Comparison of ENCODE assay signal across 9 mouse cellular contexts in genomic region chr7:116531311-116531710, GRCm38 (mm10). TPM values are rescaled to one million over a fixed set of nuclear protein-coding genes. Genes with fewer than 3 reads are reported as not detected.
DNase-seq lines count a peak whose midpoint lies in the region; ATAC-seq lines count a peak whose summit lies in the region.
"Had no signal": no experiment of that assay in that cellular context is flagged by ENCODE, and none has a peak within 500 bp of the region (broad histone marks: within the 10 kb centered on the region; RNA-seq: fewer than 3 reads in every experiment).

No protein-coding gene starts in this region.

- no peaks in the 10 kb centered on the region for H3K27me3 ChIP-seq in embryonic facial prominence, embryonic 11.5 days (ENCODE audit: control insufficient read depth, insufficient read depth, low read length)
- H3K27me3 ChIP-seq in hindbrain, embryonic 12.5 days = no peaks in the 10 kb centered on the region
- H3K27me3 ChIP-seq in midbrain, embryonic 16.5 days (ENCODE audit: control insufficient read depth, insufficient read depth, low read depth, low read length) = no peaks in the 10 kb centered on the region
- H3K27me3 ChIP-seq: limb, embryonic 15.5 days had no signal

- H3K36me3 ChIP-seq in embryonic facial prominence, embryonic 11.5 days (replicated peaks; ENCODE audit: control insufficient read depth, insufficient read depth, low read depth, low read length) = no peaks in the 10 kb centered on the region
- peaks cover 37% of the 10 kb centered on the region for H3K36me3 ChIP-seq in hindbrain, embryonic 12.5 days
- peaks cover 19% of the 10 kb centered on the region for H3K36me3 ChIP-seq in midbrain, embryonic 16.5 days (ENCODE audit: control insufficient read depth, insufficient read depth, low read length)

- intact Hi-C loops in left cerebral cortex, postnatal 25 days (cut with DNase I) = loop anchor here (1.0 to 5.0 kb wide), 2 partner anchors 77 to 1571 kb away; no protein-coding TSS in a partner anchor

- no peak overlapping the region for H3K4me3 ChIP-seq in embryonic facial prominence, embryonic 11.5 days (ENCODE audit: low read depth, low read length)
- no peak overlapping the region for H3K4me3 ChIP-seq in hindbrain, embryonic 12.5 days
- H3K4me3 ChIP-seq in midbrain, embryonic 16.5 days (ENCODE audit: low read depth, low read length) = no peak overlapping the region
- H3K4me3 ChIP-seq: limb, embryonic 15.5 days had no signal

- ATAC-seq in embryonic facial prominence, embryonic 11.5 days (replicated peaks; ENCODE audit: insufficient number of reproducible peaks, low FRiP score, low TSS enrichment, low read depth) = 0 out of 2 replicates have a peak, but pooled peaks have one; percentile 62
- 0 out of 2 replicates have a peak, but pooled peaks have one; percentile 35 for ATAC-seq in hindbrain, embryonic 12.5 days (ENCODE audit: low FRiP score)
- 0 out of 2 replicates have a peak, but pooled peaks have one; percentile 72 for ATAC-seq in midbrain, embryonic 16.5 days

- H3K27ac ChIP-seq in embryonic facial prominence, embryonic 11.5 days (replicated peaks; ENCODE audit: low read depth, low read length) = no peak overlapping the region
- H3K27ac ChIP-seq in hindbrain, embryonic 12.5 days = no peak overlapping the region
- H3K27ac ChIP-seq in midbrain, embryonic 16.5 days (ENCODE audit: low read length) = no peak overlapping the region
- H3K27ac ChIP-seq: limb, embryonic 15.5 days had no signal

- no peaks in the 10 kb centered on the region for H3K9me3 ChIP-seq in embryonic facial prominence, embryonic 11.5 days (replicated peaks; ENCODE audit: control insufficient read depth, low read length)
- H3K9me3 ChIP-seq in hindbrain, embryonic 12.5 days (replicated peaks) = no peaks in the 10 kb centered on the region
- H3K9me3 ChIP-seq in midbrain, embryonic 16.5 days (replicated peaks; ENCODE audit: control insufficient read depth, low read length, poor library complexity, severe bottlenecking) = no peaks in the 10 kb centered on the region
- H3K9me3 ChIP-seq: limb, embryonic 15.5 days had no signal

- H3K4me2 ChIP-seq in embryonic facial prominence, embryonic 11.5 days (ENCODE audit: low read depth, low read length) = no peak overlapping the region
- H3K4me2 ChIP-seq in hindbrain, embryonic 12.5 days (replicated peaks) = no peak overlapping the region
- no peak overlapping the region for H3K4me2 ChIP-seq in midbrain, embryonic 16.5 days (ENCODE audit: low read length)
- H3K4me2 ChIP-seq: limb, embryonic 15.5 days had no signal

- 80% methylated on average over 4 of the region's 4 CpGs for WGBS in embryonic facial prominence, embryonic 11.5 days
- 77% methylated on average over 4 of the region's 4 CpGs for WGBS in hindbrain, embryonic 12.5 days
- 82% methylated on average over 4 of the region's 4 CpGs for WGBS in midbrain, embryonic 16.5 days

- H3K9ac ChIP-seq in embryonic facial prominence, embryonic 11.5 days (replicated peaks; ENCODE audit: low read length) = no peak overlapping the region
- no peak overlapping the region for H3K9ac ChIP-seq in hindbrain, embryonic 12.5 days
- no peak overlapping the region for H3K9ac ChIP-seq in midbrain, embryonic 16.5 days (ENCODE audit: low read depth, low read length)
- H3K9ac ChIP-seq: limb, embryonic 15.5 days had no signal

- DNase-seq in adrenal gland, postnatal 10 days = peak; percentile 38
- DNase-seq in adrenal gland, postnatal 4 days (ENCODE audit: low spot score in 2 of 2) = no peak
- DNase-seq in R1 (ENCODE audit: low read depth, low spot score) = peak; percentile 77
- peak; percentile 73 for DNase-seq in embryonic facial prominence, embryonic 11.5 days (ENCODE audit: low spot score)
- peak; percentile 45 to 70 for DNase-seq in left cerebral cortex, postnatal 25 days (ENCODE audit: low spot score in 2 of 2)
- DNase-seq in urinary bladder, adult 2 months (ENCODE audit: low spot score) = no peak

- H3K4me1 ChIP-seq in embryonic facial prominence, embryonic 11.5 days (ENCODE audit: control insufficient read depth, insufficient read depth, low read length) = no peaks in the 10 kb centered on the region
- no peaks in the 10 kb centered on the region for H3K4me1 ChIP-seq in hindbrain, embryonic 12.5 days
- H3K4me1 ChIP-seq in midbrain, embryonic 16.5 days (ENCODE audit: control insufficient read depth, insufficient read depth, low read length) = no peaks in the 10 kb centered on the region
- H3K4me1 ChIP-seq: limb, embryonic 15.5 days had no signal

RNA-seq across cellular contexts. Expression of gene Nucb2, which starts 27.1 kb away (rescaled TPM):
- 10 to 100 TPM; 24.9 to 25.0 TPM for total RNA-seq in adrenal gland, postnatal 10 days (2021)
- 10 to 100 TPM; 31.3 to 33.6 TPM for total RNA-seq in adrenal gland, postnatal 4 days (2021)
- 14.5 and 18.4 TPM in 2 replicates for polyA plus RNA-seq in embryonic facial prominence, embryonic 11.5 days (2014; fragmentation: Nextera tagmentation; extraction: Ambion mirVana)
- 15.6 and 20.2 TPM in 2 replicates for polyA plus RNA-seq in hindbrain, embryonic 12.5 days (2016; fragmentation: Nextera tagmentation; extraction: Ambion mirVana)
- 10 to 100 TPM; 22.3 to 23.7 TPM for total RNA-seq in left cerebral cortex, postnatal 25 days (2021)
- 27.4 and 29.4 TPM in 2 replicates for polyA plus RNA-seq in midbrain, embryonic 16.5 days (2015; fragmentation: Nextera tagmentation; extraction: Ambion mirVana)
- polyA plus RNA-seq in urinary bladder, adult 2 months (2012; rRNA removed) = 26.8 and 32.3 TPM in 2 replicates

Comparison
In these comparisons a context has a peak if more than half of its experiments do, and no peak if none do; other contexts are left out.
1. DNase-seq: peak in adrenal gland, postnatal 10 days (single experiment), R1 (single experiment), embryonic facial prominence, embryonic 11.5 days (single experiment) and left cerebral cortex, postnatal 25 days (2 of 2); none in adrenal gland, postnatal 4 days (0 of 2) and urinary bladder, adult 2 months (single experiment).
2. Peak in every context shown above with its lines, with median percentiles within 50 percentile points of each other: ATAC-seq.